Mouse (Mus musculus) frontal cortex, postnatal 36 days (tissue): Measurements from ENCODE around the gene Akap17b.
"Not testable (repeated sequence)": the region's sequence is repeated elsewhere in the genome, so short reads cannot be mapped to it uniquely, and the experiment has no call there.

Source experiments
- DNase-seq, 2 experiments: peaks; one replicate each; pipeline ENCODE4 v3.0.0; 2022; ENCODE audit warnings: low spot score in 2 of 2

Akap17b gene

DNA sequence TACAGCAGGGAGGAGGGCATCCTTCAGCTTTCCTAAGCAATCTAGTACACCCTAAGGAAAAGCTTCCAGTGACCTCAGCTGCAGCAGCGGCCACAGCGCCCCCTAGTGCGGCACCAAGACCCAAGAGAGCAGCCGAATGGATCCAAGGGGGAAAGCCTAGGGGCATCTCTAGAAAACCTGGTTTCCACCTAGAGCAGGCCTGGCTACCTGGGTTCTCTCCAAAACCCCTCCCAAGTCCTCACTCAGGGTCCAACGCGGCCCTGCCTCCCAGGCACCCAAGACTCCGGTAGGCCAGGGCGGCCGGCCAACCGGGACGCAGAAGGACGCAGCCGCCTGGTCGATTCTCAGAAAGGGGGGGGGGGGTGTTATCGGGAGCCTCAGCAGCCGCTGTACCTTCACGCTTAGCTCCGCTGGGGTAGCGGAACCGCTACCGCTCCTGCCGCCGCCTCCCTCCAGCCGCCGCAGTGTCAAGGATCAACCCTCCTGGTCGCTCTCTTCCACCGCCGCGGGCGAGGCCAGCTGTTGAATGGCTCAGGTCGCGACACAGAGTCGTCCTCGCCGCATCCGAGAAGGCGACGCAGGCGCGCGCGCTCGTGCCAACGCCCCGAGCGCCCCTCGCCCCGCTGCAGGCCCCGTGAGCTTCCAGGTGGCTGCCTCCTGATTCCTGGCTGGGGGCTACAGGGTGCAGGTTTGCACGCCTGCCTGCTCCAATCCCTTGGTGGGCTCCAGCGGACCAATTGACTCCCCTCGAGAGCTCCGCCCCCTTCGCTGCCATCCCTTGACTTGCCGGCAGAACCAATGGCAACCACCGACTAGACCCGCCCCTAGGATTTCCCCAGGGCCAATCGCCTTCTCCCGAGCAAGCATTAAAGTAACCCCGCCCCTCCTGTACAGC lies at the start of gene Akap17b:
Gene Akap17b, minus strand, starts transcription at position 739 of the 895 bp plus-strand sequence.
- DNase-seq: peak; percentile 73 to 78

DNA sequence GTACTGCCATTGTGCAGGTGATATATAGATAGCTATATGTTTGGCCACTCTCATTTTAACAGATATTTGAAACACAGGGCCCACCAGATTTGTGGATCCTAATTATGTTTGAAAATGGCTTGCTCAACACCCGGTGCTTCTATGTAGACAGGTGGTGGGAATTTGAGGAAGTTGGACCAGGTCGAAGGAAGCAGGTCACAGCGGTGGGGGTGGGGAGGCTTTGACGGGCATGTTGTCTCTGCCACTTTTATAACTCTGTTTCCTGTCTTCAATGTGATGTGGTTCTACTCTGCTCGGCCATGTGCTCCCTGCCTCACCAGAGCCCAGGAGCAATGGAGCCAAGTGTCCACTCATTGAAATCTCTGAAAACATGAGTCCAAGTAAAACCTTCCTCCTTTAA lies 46.2 kb upstream of the Akap17b start:
- no peak for DNase-seq

DNA sequence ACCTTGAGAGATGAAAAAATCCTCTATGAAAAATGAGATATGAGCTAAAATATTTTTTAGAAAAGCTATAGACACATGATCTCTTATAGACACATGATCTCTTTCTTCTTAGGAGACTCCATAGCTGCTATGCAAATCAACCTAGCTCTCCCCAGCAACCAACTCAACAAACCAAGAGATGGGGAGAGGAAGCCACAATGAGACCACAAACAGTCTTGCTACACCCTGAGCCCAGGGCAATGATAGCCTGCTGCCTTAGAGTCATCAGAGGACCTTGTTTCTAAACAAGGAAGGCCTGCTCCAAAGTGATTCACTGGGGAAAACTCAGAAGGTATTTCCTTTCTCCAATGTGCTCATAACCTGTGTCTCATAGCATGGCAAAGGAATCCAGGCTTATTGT lies 44.5 kb upstream of the Akap17b start:
- no peak for DNase-seq

DNA sequence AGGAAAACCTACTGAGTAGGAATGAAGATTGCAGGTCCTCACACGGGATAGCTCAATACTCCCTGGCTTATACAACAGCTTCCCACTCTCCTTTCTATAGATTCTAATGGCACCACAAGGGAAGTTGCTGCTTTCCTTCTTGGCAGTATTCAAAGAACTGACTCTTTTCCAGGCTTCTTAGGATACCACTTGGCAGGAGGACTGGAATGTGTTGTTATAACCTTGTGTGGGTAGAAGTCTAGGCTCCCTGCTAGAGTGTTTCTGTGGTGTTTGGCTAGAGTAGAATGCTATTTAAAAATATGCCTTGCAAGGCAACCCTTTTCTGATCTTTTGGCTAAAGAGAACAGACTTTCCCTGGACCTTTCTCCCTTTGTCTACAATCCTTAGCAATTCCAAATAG lies 31.6 kb upstream of the Akap17b start:
- DNase-seq: peak in 1 of 2 experiments; percentile 9

DNA sequence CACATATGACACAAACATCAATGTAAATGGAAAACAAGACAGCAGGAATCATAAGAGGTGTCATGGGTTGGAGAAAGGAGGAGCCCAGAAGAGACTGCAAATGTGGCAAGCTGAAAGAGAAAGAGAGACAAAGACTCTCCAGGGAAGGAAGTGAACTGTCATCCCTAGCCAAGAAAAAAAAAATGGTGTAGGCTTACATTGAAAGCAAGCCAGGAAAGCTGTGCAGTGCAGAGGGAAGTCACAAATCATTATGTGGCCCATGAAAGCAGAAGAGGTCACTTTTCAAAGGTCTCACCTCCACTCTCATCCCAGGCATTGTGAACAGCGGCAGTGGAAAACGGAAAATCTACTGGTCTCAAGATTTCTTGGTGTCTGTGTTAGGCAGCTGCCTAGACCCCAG lies 27.5 kb upstream of the Akap17b start:
- no peak for DNase-seq

DNA sequence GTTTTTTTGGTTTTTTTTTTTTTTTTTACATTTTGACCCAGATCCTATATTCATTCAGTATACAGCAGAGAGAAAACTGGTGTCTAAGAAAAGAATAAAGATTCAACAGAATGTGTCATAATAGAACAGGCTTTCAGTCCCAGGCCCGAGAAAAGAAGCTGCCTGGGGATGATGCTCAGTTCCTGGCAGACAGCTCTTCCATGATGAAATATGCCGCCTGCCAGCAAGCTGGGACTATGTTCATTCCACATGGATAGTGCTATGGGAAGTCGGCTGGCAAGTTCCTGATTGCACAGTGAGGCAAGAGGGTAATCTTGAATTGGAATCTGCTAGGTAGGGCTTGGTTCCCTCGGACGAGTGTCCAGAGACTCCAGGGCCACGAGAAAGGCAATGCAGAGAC lies 5.1 kb downstream of the Akap17b start:
- peak; percentile 16 to 33 for DNase-seq

DNA sequence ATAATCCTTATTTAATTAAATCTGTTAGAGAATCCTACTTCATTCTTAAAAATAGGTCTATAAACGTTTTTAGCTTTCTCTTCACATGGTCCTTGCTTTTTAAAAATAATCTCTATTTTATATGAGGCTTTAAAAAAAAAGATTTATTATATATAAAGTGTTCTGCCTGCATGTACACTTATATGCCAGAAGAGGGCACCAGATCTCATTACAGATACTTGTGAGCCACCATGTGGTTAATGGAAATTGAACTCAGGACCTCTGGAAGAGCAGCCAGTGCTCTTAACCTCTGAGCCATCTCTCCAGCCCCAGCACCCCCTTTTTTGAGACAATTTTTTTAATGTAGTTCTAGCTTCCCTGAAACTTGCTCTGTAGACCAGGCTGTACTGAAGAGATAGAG lies 14.4 kb downstream of the Akap17b start:
- DNase-seq: no peak

DNA sequence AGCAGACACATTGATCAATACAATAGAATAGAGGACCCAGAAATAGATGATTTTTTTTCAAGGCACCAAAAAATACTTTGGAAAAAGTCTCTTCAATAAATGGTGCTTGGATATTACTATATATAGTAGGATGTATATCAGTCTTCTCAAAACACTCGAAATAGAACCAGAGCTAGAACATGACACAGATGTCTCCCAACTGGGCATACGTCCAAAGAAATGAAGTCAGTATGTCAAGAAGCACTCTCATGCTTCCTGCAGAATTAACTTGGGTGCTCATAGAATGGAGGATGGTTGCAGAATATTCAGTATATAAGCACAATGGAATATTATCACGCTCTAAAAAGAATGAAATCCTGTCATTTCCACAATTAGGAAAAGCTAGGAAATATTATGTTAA lies 17.1 kb downstream of the Akap17b start:
- peak in 1 of 2 experiments; percentile 36 for DNase-seq

DNA sequence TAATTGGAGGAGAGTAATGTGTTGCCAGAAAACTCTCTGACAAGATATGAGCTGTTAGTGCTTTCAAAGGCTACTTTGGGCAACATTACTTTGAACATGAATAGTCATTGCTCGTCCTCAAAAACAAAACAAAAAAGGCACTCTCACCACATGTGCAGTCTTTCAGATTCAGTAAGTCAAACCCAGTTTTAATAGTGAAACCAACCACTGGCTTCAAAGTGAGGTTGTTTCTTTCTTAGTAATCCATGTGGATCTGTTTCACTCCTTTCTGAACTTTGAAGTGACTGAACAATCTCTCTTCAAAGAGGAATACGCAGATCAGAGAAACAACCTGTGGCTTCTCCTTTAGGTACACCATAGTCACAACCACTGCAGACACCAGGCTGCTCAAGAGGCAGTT lies 36.1 kb downstream of the Akap17b start:
- DNase-seq: no peak

DNA sequence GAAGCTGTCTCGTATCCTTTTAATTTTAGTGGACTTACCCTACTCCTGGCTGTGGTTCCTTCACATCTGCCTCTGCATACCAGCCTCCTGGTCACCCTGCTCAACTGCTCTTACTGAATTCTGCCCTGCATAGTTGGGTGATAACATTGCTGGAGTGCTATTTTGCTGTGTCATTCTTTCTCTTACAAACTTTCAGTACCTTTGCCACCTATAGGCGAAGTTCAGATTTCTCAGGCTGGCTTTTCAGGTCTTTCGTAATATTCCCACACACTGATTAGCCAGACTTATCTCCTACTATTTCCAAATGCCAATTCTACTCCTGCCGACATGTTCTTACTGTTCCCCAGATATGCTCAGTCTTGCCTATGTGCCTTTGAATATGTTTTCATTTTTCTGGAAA lies 41.2 kb downstream of the Akap17b start:
- no peak for DNase-seq

DNA sequence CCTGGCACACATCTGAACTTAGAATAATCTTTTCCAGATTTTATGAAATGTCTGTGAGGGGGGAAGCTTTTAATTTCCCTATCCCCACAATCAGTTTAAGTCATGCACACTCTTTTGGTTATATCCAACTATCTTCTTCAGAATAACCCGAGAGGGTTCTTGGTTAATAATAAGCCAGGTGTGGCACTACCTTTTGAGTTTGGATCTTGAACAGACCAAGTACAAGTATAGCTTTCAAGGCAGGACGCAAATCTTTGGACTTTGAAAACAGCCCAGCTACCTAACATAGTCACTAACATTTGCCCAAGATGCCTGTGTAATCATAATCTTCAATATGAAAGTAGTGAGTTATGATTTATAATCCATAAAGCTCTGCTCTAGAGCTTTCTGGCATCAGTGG lies 42.3 kb downstream of the Akap17b start:
- no peak for DNase-seq

DNA sequence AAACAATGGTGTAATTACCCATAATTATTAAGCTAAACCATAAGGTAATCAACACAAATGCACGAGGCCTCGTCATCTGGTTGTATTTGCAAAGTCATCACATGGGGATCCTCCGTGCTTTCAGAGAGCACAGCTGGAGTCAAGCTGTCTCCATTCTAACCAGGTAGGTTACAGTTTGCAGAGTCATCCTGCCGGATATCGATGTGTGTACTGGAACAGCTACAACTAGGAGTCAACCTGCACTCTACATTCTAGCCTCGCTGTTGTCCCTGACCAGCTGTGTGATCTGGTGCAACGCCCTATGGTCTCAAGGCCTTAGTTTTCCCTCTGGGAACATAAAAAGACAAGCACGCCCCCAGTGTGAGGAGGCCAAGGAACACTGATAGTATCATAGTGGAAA lies 45.1 kb downstream of the Akap17b start:
- no peak for DNase-seq

DNA sequence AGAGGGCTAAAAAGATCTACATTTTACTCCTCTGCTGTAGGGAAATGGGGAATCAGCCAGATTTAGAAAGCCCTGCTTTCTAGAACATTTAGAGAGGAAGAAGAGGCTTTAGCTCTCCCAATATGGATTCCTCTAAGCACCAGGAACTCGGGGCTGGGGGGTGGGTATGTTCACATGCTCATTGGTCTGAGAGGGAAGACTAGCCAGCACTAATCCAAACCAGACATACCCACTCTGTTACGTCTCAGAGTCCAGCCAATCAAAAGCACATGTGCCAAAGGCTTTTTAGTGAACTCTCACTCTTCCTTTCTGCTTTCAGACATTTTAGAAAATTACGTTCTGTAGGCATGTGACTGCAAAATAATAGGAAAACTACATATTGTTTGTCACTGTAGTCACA lies 45.5 kb downstream of the Akap17b start:
- no peak for DNase-seq

DNA sequence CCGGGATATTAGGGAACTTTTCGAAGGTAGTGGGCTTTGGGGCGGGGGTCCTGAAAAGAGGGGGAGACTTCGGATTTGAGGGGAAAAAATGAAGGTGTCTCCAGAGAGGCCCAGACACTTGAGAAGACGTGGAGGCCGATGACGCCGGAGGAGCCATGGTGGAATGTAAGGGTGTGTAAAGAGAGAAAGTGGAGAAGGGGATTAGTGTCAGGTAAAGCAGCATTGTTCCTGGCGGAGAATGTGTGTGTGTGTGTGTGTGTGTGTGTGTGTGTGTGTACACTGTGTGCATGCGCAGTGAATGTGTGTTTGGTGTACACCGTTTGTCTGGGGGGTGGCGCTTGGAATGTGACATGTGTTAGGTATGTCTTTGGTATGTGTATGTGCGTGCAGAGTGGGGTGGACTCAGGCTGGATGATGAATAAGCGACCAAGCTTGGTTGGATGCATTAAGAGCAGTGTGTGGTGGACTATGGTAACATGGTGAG lies 46.3 kb downstream of the Akap17b start:
- DNase-seq: no peak

DNA sequence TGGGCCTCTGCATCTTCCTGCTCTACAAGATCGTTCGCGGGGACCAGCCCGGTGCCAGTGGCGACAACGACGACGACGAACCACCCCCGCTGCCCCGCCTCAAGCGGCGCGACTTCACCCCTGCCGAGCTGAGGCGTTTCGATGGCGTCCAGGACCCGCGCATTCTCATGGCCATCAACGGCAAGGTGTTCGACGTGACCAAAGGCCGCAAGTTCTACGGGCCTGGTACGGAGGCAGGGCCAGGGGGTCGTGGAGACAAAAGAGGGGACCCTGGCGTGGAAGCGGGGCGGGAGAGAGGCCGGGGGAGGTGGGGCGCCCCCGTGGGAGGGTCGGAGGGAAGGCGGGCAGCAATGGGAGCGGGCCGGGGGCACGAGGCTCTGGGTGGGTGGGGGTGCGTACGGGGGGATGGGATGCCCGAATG lies 46.8 kb downstream of the Akap17b start:
- no peak for DNase-seq

DNA sequence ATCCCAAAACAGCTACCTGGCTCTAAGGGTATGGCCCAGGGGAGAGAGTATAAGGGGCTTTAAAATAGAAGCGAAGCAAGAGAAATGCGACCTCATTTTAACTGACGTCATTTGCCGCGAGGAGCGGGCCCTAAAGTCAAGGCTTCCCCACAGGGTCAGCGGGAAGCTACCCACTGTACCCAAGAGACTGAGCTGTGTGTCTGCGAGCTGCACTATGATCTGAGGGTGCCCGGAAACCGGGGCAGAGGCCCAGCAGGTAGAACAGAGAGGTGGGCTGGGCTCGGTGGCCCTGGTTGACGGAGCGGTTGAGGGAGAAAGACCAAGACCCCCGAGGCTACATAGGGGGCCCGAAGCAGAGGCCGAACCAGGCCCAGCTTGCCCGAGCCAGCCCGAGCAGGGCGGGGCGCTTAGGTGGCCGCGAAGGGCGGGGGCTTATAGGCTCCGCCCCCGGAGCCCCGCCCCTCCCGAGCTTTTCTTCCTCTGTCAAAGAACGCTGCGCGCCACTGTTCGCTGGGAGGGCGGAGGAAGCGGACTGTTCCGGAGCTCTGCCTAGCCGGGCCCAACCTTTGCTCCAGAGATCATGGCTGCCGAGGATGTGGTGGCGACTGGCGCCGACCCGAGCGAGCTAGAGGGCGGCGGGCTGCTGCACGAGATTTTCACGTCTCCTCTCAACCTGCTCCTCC lies 47.3 kb downstream of the Akap17b start, which contains the start of gene Pgrmc1:
Gene Pgrmc1, plus strand, starts transcription at position 500 of the 683 bp plus-strand sequence.
- peak; percentile 80 to 81 for DNase-seq

DNA sequence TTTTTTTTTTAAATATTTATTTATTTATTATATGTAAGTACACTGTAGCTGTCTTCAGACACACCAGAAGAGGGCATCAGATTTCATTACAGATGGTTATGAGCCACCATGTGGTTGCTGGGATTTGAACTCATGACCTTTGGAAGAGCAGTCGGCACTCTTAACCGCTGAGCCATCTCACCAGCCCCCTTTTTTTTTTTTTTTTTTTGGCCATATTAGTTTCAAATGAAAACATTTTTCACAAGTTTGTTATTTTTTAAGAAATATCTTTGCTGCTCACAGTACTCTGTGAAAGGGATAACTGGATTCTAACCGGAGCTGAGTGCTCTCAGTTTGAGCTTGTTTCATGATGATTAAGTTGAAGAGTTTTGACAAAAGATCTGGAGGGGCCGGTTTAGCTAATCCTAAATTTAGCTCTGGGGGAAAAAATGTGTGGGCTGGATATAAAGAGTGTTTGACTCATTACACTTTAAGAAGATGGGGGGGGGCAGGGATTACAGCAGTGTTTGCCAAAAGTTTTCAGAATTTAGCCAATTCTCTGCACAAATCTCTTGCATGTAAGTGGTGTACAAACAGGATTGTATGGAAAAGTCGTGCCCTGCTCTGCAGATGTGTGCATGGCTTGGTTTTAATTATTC lies 48.6 kb downstream of the Akap17b start:
- DNase-seq: not testable (repeated sequence)

DNA sequence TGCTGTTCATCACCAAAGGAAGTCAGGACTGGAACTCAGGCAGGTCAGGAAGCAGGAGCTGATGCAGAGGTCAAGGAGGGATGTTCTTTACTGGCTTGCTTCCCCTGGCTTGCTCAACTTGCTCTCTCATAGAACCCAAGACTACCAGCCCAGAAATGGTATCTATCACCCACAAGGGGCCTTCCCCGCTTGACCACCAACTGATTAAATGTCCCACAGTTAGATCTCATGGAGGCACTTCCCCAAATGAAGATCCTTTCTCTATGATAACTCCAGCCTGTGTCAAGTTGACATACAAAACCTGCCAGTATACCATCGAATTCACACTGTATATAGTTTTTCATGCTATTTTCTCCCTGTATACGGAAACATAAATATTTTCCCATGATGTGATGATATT lies 49.9 kb downstream of the Akap17b start:
- no peak for DNase-seq

DNA sequence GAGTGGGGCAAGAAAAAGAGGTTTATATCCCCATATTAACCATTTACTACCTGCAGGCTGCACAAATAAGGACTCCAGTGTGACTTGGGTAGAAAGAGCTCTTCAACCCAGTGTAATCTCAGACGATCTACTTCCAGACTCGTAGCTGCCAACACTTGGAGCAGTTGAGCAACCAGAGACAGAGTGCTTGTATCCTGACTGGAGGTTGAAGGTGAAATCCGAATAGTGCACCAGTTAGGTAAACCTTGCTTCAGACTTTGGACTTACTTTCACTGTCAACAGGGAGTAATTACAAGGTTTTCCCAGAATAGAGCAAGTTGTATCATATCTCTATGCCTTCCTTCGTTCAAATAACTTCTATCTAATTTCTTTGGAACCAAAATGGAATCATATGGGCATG lies 53.7 kb downstream of the Akap17b start:
- DNase-seq: no peak

DNA sequence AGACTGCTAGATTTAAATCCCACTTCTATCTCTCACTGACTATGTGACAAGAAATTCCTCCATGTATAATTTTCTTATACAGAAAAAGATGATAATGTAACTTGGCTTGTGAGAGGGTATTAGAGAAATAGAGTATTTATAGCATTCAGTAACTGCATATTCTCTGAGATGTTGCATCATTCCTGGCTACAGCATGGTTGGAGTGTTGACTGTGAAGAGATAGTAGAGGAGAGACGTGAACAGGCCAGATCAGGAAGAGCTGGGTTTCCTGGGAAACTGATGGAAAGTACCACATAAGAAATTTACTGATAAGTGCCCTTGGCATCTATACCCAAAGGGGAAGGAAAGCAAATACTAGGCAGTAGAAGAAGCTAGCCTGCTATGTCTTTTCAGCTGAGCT lies 54.1 kb downstream of the Akap17b start:
- DNase-seq: no peak

DNA sequence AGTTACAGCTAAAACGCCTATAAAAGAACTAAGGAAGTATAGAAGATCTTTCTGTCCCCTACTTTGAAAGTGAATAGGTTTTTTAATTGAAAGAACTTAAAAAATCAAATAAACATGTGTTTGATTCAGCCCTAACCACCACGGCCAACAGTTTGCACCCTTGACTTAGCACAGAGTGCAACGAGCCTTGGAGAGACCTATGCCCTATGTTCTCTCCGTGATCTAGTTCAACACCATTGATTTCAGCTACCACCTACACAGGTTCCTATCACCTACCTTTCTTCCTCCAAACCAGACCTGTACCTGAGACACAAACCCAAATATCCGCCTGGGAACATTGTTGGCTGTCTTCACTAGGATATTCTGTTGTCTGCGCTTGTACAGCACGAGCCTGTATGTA lies 54.9 kb downstream of the Akap17b start:
- DNase-seq: no peak
